Mouse (Mus musculus) erythroblast, embryonic 14.5 days (primary cell): Measurements from ENCODE around the gene Fam219a.

Experiments
- GATA1 ChIP-seq: IDR thresholded peaks from 2 replicates; pipeline ENCODE4 v1.6.1; 2012; ENCODE audit warnings: low read length, inconsistent platforms, mixed read lengths
- TAL1 ChIP-seq: IDR thresholded peaks from 3 replicates; pipeline ENCODE4 v1.6.1; 2012; ENCODE audit warnings: low read length, inconsistent platforms, mixed read lengths

DNA sequence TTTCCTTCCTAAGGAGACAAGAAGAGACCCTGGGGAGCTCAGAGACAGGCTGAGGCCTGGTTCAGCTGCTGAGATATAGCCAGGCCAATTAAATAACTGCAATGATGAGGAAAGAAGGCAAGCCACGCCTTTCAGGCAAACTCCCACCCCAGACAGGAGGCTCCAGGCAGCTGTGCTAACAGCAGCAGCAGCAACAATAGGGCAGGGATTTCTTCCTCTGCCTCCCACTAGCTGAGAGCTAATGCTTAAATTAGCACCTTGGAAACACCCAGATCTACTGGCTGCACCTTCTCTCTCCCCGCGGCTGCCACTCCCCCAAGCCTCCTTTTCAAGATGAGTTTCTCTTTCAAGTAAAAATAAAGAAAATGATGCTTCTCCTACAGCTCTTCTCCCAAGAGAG is 3.2 kb downstream of the Fam219a start:
- TF ChIP-seq GATA1 (no peak), TAL1 (no peak)
